Mouse (Mus musculus) bone marrow macrophage, adult 2 months (primary cell): ENCODE measurements around the gene Sap30l. TPM values are rescaled to one million over a fixed set of nuclear protein-coding genes. Genes with fewer than 3 reads are reported as not detected.

Source experiments
- H3K27ac ChIP-seq: 2 replicates; pipeline ENCODE4 v1.5.1; 2012; ENCODE audit warnings: low read depth, low read length; ENCODE audit not compliant: insufficient read depth
- H3K4me1 ChIP-seq: 2 replicates; pipeline ENCODE4 v1.6.1; 2012; ENCODE audit warnings: low read length; ENCODE audit not compliant: control insufficient read depth, insufficient read depth
- H3K4me3 ChIP-seq: 2 replicates; pipeline ENCODE4 v1.5.1; 2012; ENCODE audit warnings: mild to moderate bottlenecking, low read length, moderate library complexity; ENCODE audit not compliant: insufficient read depth
- CTCF ChIP-seq: IDR thresholded peaks from 2 replicates; pipeline ENCODE4 v1.5.1; 2012; ENCODE audit warnings: low read depth, mild to moderate bottlenecking, low read length, moderate library complexity
- POLR2A ChIP-seq: IDR thresholded peaks from 2 replicates; pipeline ENCODE4 v1.6.1; 2012; ENCODE audit warnings: mild to moderate bottlenecking, low read depth, low read length, borderline replicate concordance
- polyA plus RNA-seq: library from polyadenylated mRNA; stranded (reverse); fragments of >200 nt; gene quantifications from 2 replicates; pipeline ENCODE4 v1.2.4, GENCODE M21; 2012; ENCODE audit not compliant: missing spikeins, insufficient read depth, insufficient read length

The Sap30l gene
- polyA plus RNA-seq, 1 experiment, result 28.4 TPM

DNA sequence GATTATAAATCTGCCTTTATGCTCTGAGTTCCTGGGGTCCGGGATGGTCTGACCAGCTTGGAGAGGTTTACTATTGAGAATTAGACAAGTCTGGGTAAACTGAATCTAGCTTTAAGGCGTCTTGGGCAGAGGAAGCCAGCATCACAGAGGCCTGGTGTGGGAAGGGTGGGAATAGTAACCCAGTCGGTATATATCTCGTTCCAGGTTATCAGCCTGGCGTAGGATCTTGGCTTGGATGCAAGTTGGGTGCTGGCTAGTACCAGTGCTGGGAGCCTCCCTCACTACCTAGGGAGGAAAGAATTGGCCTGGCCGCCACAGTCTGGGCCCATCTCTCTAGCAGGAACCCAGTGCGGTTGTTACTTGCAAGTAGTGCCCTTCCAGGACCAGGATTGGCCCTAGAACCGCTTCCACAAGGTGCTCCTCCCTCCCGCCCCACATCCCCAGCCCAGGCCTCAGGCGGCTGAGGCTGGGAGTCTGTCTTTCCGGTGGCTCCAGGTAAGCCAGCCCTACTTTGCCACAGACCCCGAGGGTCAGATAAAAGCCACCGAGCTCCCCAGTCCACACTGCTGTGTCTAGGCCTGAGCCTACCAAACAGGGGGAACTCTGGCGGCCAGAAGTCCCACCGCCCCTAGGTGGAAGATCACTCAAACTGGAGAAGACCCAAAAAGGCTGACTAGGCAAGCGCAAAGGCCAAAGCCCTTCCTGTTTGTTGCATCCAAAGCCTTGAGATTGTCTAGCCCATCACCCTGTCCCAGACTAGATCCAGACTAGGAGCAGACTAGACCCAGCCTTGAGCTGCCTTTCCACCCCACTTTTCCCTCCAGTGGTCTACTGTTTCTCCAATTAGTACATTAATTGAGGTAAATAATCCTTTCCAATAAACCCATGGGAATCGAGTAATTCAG, 28.7 kb downstream of the Sap30l start:
- Histone ChIP-seq H3K27ac (no peak overlapping the region), H3K4me1 (no peaks in the 10 kb centered on the region), H3K4me3 (no peak overlapping the region)
- no peak for TF ChIP-seq CTCF
- no peak for TF ChIP-seq POLR2A

DNA sequence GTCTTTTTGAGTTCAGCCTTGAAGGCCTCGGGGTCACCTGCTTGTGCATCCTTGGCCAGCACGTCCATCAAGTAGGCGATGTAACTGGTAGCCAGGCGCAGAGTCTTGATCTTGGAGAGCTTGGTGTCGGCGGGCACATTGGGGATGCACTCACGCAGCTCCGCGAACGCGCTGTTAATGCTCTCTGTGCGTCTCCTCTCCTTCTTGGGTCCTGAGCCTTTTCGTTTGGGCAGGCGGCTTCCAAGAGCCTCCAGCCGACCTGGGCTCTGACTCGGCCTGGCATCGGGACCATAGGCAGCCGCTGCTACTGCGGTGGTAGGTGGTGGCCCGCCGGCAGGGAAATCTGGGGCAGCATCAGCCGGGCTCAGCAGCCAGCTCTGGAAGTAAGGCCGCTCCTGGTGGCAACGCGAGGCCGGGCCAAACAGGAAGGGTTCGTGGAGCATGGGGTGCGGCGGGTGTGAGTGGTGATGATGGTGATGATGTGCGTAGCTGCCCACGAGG, 29.9 kb downstream of the Sap30l start:
- TF ChIP-seq POLR2A (no peak), CTCF (no peak)
- Histone ChIP-seq H3K27ac (no peak overlapping the region), H3K4me3 (no peak overlapping the region), H3K4me1 (no peaks in the 10 kb centered on the region)

DNA sequence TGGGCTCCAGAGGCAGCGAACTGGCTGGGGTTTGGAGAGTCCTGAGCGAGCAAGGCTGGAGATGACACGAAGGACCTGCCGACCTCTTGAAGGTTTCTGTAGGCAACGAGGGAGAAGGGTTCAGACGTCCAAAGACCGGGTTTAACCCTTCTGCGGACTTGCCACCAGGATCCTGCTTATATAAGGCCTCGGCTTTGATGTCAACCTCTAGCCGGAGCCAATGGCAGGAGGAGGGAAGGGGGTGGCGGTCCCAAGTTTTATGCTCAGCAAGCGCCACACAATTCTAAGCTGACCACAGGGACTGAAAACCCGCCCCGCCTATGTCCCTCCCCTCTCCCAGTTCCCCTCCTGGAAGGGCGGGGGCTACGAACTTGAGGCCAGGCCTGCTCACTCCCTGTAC, 30.4 kb downstream of the Sap30l start:
- no peaks in the 10 kb centered on the region for H3K4me1 ChIP-seq
- TF ChIP-seq CTCF (no peak), POLR2A (no peak)
- H3K27ac ChIP-seq, result no peak overlapping the region
- H3K4me3 ChIP-seq, result no peak overlapping the region

GRCm38 (mm10) chr11:57832552-57833201, 31.2 kb downstream of the Sap30l start, which contains the start of gene Hand1:
Gene Hand1 (minus strand): TSS chr11:57832818.
- no peak within 1 kb of the TSS for H3K27ac ChIP-seq
- H3K4me1 ChIP-seq, result no peaks in the 10 kb centered on the region
- TF ChIP-seq POLR2A (no peak), CTCF (no peak)
- no peak within 1 kb of the TSS for H3K4me3 ChIP-seq

- Histone ChIP-seq H3K4me1 (no peaks in the 10 kb centered on the region), H3K4me3 (no peak overlapping the region), H3K27ac (no peak overlapping the region)
- TF ChIP-seq CTCF (no peak), POLR2A (no peak)
Observed at GRCm38 (mm10) chr11:57833296-57833977, 32.0 kb downstream of the Sap30l start.

DNA sequence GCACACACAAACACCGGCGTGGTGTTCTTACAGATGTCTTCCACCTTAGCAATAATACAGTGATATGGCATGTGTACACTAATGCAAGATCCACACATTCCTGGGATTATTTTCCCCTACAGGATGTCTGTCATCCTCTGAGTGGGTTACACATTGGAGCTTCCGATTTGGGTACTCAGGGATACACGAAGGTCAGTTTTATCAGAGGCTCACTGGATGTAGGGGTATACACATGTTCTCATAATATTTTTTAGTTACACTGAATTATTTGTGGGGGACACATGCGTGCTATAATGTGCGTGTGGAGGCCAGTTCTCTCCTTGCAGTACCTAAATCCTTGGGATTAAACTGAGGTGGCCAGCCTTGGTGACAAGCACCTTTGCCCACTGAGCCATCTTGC, 32.6 kb downstream of the Sap30l start:
- Histone ChIP-seq H3K4me1 (no peaks in the 10 kb centered on the region), H3K27ac (no peak overlapping the region), H3K4me3 (no peak overlapping the region)
- TF ChIP-seq CTCF (no peak), POLR2A (no peak)

DNA sequence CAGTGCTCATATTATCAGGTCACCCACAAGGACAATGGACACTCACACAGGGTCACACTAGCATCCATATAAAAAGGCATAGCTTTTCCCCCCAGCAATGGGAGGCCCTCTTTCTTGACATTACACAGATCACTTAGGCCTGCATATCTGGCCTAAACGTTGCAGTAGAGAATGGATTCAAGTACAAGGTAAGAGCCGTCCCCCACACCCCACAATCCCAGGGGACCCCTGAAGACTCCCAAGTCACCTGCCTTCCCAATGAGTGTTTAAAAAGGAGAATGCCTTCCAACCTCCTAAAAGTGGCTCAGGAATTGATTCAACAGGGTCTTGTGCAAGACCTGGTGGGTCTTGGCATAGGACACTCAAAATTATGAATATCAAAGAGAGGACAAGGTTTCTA, 33.9 kb downstream of the Sap30l start:
- Histone ChIP-seq H3K27ac (no peak overlapping the region), H3K4me1 (no peaks in the 10 kb centered on the region), H3K4me3 (no peak overlapping the region)
- TF ChIP-seq CTCF (no peak), POLR2A (no peak)

DNA sequence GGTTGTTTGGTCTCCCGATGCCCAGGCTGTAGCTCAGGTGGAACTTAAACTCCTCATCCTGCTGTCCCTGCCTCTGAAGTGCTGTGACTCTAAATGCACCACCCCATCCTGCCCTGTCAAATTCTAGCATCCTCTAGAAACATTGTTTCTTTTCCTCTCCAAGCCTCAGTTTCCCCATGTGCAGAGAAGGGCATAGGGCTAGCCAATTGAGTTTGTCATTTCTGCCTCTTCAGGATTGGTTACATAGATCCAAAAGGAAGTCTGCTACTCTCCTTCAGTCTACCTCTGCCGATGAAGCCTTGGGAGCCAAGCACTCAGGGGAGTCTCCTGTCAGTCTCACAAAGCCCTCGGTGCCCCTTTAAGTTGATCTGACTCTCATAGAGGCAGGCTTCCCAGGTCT, 34.5 kb downstream of the Sap30l start:
- no peaks in the 10 kb centered on the region for H3K4me1 ChIP-seq
- TF ChIP-seq CTCF (no peak), POLR2A (no peak)
- H3K4me3 ChIP-seq, result no peak overlapping the region
- no peak overlapping the region for H3K27ac ChIP-seq

- H3K4me1 ChIP-seq, result no peaks in the 10 kb centered on the region
- H3K27ac ChIP-seq, result no peak overlapping the region
- H3K4me3 ChIP-seq, result no peak overlapping the region
- TF ChIP-seq POLR2A (no peak), CTCF (no peak)
Observed at GRCm38 (mm10) chr11:57836401-57836800, 35.0 kb downstream of the Sap30l start.
